8 mouse cellular contexts compared by ENCODE assay signal in the genomic region with DNA sequence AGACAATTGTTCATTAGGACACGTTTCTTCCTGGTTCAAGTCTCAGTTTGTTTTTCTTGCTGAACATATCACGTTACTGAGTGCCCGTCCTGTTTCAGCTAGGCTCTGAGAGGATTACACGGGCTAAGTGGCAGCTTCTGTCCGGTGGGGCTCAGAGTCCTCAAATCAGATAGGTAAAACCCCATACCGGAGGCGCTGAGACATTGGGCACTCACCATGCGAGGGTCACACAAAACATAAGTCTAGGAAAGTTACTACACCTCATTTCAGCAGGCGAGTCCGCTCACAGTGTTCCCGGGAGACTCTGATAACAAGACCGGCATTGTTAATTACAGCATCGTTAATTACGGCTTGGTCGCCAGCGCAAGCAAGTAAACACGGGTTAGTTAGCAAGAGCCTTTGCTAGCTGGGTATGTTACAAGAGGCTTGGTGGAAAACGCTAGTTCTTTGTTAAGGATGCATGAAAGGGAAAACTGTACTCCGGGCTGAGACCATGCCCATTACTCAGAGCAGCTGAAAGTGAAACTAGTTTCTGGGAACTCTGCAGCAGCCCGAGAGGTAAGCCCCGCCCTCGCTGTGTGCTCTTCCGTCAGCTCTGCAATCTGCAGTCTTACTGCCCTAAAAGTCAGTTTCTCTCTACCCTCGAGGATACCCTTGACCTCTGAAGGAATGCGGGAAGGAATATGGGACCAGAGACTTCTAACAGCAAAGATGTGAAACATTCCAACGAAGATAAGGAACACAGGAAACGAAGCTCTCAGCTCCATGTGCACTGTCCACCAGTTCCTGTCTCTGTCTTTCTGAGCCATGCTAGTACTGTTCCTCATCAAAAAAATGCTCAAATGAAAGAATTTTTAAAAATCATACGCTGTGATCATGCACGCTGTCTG. TPM values are rescaled to one million over a fixed set of nuclear protein-coding genes. Genes with fewer than 3 reads are reported as not detected.
DNase-seq lines count a peak whose midpoint lies in the region; ATAC-seq lines count a peak whose summit lies in the region.

No protein-coding gene starts in this region.

- H3K27ac ChIP-seq in forebrain, embryonic 10.5 days = peak overlapping the region; percentile 91
- H3K27ac ChIP-seq in heart, embryonic 16.5 days (ENCODE audit: low read length) = peak overlapping the region; percentile 86
- peak overlapping the region; percentile 94 for H3K27ac ChIP-seq in liver, embryonic 15.5 days (replicated peaks)
- H3K27ac ChIP-seq in neural tube, embryonic 11.5 days (ENCODE audit: low read depth, low read length) = peak overlapping the region; percentile 47; the same call in 1 of the 2 replicates
- peak overlapping the region; percentile 96 for H3K27ac ChIP-seq in stomach, embryonic 16.5 days (ENCODE audit: low read length)

- H3K27me3 ChIP-seq in forebrain, embryonic 10.5 days (ENCODE audit: poor library complexity, severe bottlenecking) = no peaks in the 10 kb centered on the region
- H3K27me3 ChIP-seq in heart, embryonic 16.5 days (ENCODE audit: control insufficient read depth, insufficient read depth, low read length) = no peaks in the 10 kb centered on the region
- no peaks in the 10 kb centered on the region for H3K27me3 ChIP-seq in liver, embryonic 15.5 days
- H3K27me3 ChIP-seq in neural tube, embryonic 11.5 days (ENCODE audit: control insufficient read depth, insufficient read depth, low read length) = no peaks in the 10 kb centered on the region
- H3K27me3 ChIP-seq in stomach, embryonic 16.5 days (ENCODE audit: control insufficient read depth, insufficient read depth, low read length) = no peaks in the 10 kb centered on the region

- H3K9ac ChIP-seq in heart, embryonic 16.5 days (ENCODE audit: low read length) = peak overlapping the region; percentile 73
- peak overlapping the region; percentile 77 for H3K9ac ChIP-seq in liver, embryonic 15.5 days
- peak overlapping the region; percentile 57 for H3K9ac ChIP-seq in neural tube, embryonic 11.5 days (ENCODE audit: low read length)
- H3K9ac ChIP-seq in stomach, embryonic 16.5 days (ENCODE audit: low read length) = peak overlapping the region; percentile 83

- peak; percentile 89 for DNase-seq in CD4-positive, CD25-positive, alpha-beta regulatory T cell, adult 2 months (ENCODE audit: low read depth, low spot score)
- peak; percentile 70 for DNase-seq in c-Kit-negative CD71-positive TER-119-positive erythroid progenitor cells, embryonic 14.5 days (ENCODE audit: low read depth, low spot score)
- DNase-seq in forebrain, embryonic 10.5 days (ENCODE audit: extremely low spot score, low spot score) = peak; percentile 68
- DNase-seq in kidney, postnatal 25 days = peak; percentile 74 to 78
- peak; percentile 78 for DNase-seq in neural tube, embryonic 11.5 days (ENCODE audit: low spot score)

- 4% methylated on average over 29 of the region's 29 CpGs for WGBS in forebrain, embryonic 10.5 days
- 2% methylated on average over 29 of the region's 29 CpGs for WGBS in heart, embryonic 16.5 days
- 2% methylated on average over 29 of the region's 29 CpGs for WGBS in liver, embryonic 15.5 days (ENCODE audit: insufficient replicate concordance)
- WGBS in neural tube, embryonic 11.5 days = 5% methylated on average over 29 of the region's 29 CpGs
- WGBS in stomach, embryonic 16.5 days = 2% methylated on average over 29 of the region's 29 CpGs

- H3K4me2 ChIP-seq in heart, embryonic 16.5 days (ENCODE audit: low read depth, low read length) = peak overlapping the region; percentile 76
- peak overlapping the region; percentile 67 for H3K4me2 ChIP-seq in liver, embryonic 15.5 days
- peak overlapping the region; percentile 50 for H3K4me2 ChIP-seq in neural tube, embryonic 11.5 days (ENCODE audit: low read depth)
- peak overlapping the region; percentile 63 for H3K4me2 ChIP-seq in stomach, embryonic 16.5 days (ENCODE audit: low read depth, low read length)

- ATAC-seq in heart, embryonic 16.5 days (replicated peaks; ENCODE audit: extremely low read depth, insufficient read depth, low FRiP score) = peak; percentile 96
- ATAC-seq in liver, embryonic 15.5 days (ENCODE audit: insufficient read depth) = peak; percentile 97
- peak; percentile 94 for ATAC-seq in neural tube, embryonic 11.5 days (ENCODE audit: insufficient read depth, low FRiP score, low TSS enrichment)
- peak; percentile 96 for ATAC-seq in stomach, embryonic 16.5 days (ENCODE audit: insufficient read depth, low FRiP score)

- 0 out of 2 replicates have a peak, but pooled peaks cover 3% of the 10 kb centered on the region for H3K4me1 ChIP-seq in forebrain, embryonic 10.5 days
- H3K4me1 ChIP-seq in heart, embryonic 16.5 days (ENCODE audit: control insufficient read depth, insufficient read depth, low read length) = no peaks in the 10 kb centered on the region
- H3K4me1 ChIP-seq in liver, embryonic 15.5 days (replicated peaks) = peaks cover 10% of the 10 kb centered on the region
- H3K4me1 ChIP-seq in neural tube, embryonic 11.5 days (ENCODE audit: control insufficient read depth, insufficient read depth, low read length) = no peaks in the 10 kb centered on the region
- H3K4me1 ChIP-seq in stomach, embryonic 16.5 days (ENCODE audit: control insufficient read depth, insufficient read depth, low read length) = peaks cover 3% of the 10 kb centered on the region; the same call in 1 of the 2 replicates

- H3K9me3 ChIP-seq in forebrain, embryonic 10.5 days = no peaks in the 10 kb centered on the region
- no peaks in the 10 kb centered on the region for H3K9me3 ChIP-seq in heart, embryonic 16.5 days (replicated peaks; ENCODE audit: control insufficient read depth, low read length)
- H3K9me3 ChIP-seq in liver, embryonic 15.5 days (replicated peaks) = no peaks in the 10 kb centered on the region
- no peaks in the 10 kb centered on the region for H3K9me3 ChIP-seq in neural tube, embryonic 11.5 days (ENCODE audit: control insufficient read depth, low read length)
- H3K9me3 ChIP-seq in stomach, embryonic 16.5 days (replicated peaks; ENCODE audit: control insufficient read depth, low read length) = no peaks in the 10 kb centered on the region

- H3K36me3 ChIP-seq in forebrain, embryonic 10.5 days (replicated peaks) = no peaks in the 10 kb centered on the region
- H3K36me3 ChIP-seq in heart, embryonic 16.5 days (ENCODE audit: control insufficient read depth, insufficient read depth) = no peaks in the 10 kb centered on the region
- H3K36me3 ChIP-seq in liver, embryonic 15.5 days (replicated peaks) = no peaks in the 10 kb centered on the region
- H3K36me3 ChIP-seq in neural tube, embryonic 11.5 days (ENCODE audit: control insufficient read depth, insufficient read depth, low read length) = no peaks in the 10 kb centered on the region
- H3K36me3 ChIP-seq in stomach, embryonic 16.5 days (ENCODE audit: control insufficient read depth, insufficient read depth, low read length) = no peaks in the 10 kb centered on the region

- peak overlapping the region; percentile 68 for H3K4me3 ChIP-seq in forebrain, embryonic 10.5 days
- H3K4me3 ChIP-seq in heart, embryonic 16.5 days (ENCODE audit: low read length) = peak overlapping the region; percentile 63
- peak overlapping the region; percentile 74 for H3K4me3 ChIP-seq in liver, embryonic 15.5 days (replicated peaks)
- H3K4me3 ChIP-seq in neural tube, embryonic 11.5 days (ENCODE audit: low read depth, low read length) = peak overlapping the region; percentile 55
- H3K4me3 ChIP-seq in stomach, embryonic 16.5 days (replicated peaks; ENCODE audit: low read length) = peak overlapping the region; percentile 81

RNA-seq across cellular contexts. Expression of a gene that starts 21.9 kb away (rescaled TPM):
- polyA plus RNA-seq in forebrain, embryonic 10.5 days (2016; fragmentation: Nextera tagmentation; extraction: Ambion mirVana) = 82.3 and 86.7 TPM in 2 replicates
- 46.9 and 52.2 TPM in 2 replicates for polyA plus RNA-seq in heart, embryonic 16.5 days (2015; fragmentation: Nextera tagmentation; extraction: Ambion mirVana)
- polyA plus RNA-seq in liver, embryonic 15.5 days (2015; fragmentation: Nextera tagmentation; extraction: Ambion mirVana) = 22.9 and 23.0 TPM in 2 replicates
- polyA plus RNA-seq in neural tube, embryonic 11.5 days (2014; fragmentation: Nextera tagmentation; extraction: Ambion mirVana) = 126 and 129 TPM in 2 replicates
- 74.5 and 74.6 TPM in 2 replicates for polyA plus RNA-seq in stomach, embryonic 16.5 days (2015; fragmentation: Nextera tagmentation; extraction: Ambion mirVana)

RNA-seq across cellular contexts. Expression of a gene that starts 22.2 kb away (rescaled TPM):
- 5.4 and 5.6 TPM in 2 replicates for polyA plus RNA-seq in forebrain, embryonic 10.5 days (2016; fragmentation: Nextera tagmentation; extraction: Ambion mirVana)
- polyA plus RNA-seq in heart, embryonic 16.5 days (2015; fragmentation: Nextera tagmentation; extraction: Ambion mirVana) = 4.8 and 5.5 TPM in 2 replicates
- 2.4 and 2.8 TPM in 2 replicates for polyA plus RNA-seq in liver, embryonic 15.5 days (2015; fragmentation: Nextera tagmentation; extraction: Ambion mirVana)
- 9.5 and 10.3 TPM in 2 replicates for polyA plus RNA-seq in neural tube, embryonic 11.5 days (2014; fragmentation: Nextera tagmentation; extraction: Ambion mirVana)
- 5.3 and 6.4 TPM in 2 replicates for polyA plus RNA-seq in stomach, embryonic 16.5 days (2015; fragmentation: Nextera tagmentation; extraction: Ambion mirVana)

Comparison
In these comparisons a context has a peak if more than half of its experiments do, and no peak if none do; other contexts are left out.
1. Peak in every context shown above with its lines: DNase-seq, ATAC-seq, H3K4me3 ChIP-seq and H3K27ac ChIP-seq.